Mouse (Mus musculus): Measurements from ENCODE around the gene Eif3a. TPM values are rescaled to one million over a fixed set of nuclear protein-coding genes. Genes with fewer than 3 reads are reported as not detected.

Gene Eif3a
- polyA plus RNA-seq, 1 experiment from 2014 or later, result 125 TPM

DNA sequence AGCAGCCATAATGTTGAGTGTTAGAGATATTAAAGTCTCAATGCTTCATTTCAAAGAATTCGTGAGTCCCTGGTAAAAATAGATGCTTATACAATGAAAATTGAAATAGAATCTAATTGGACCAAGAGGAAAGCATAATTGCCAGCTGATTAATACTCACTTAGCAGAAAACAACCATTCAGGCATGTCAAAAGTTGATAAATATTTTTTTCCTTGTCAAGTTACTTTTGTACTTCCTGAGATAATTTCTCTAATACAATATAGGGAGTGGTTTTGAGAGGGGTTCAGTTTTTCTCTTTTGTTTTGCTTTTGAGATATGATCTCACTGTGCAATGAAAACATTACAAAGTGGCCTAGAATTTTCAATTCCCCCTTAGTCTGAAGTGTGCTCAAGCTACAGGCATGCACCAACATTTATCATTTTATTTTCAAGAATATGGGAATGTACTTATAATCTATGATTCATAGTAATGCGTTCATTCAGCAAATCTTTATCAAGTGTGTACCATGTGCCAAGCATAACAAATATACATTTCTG lies 2.8 kb upstream of the Eif3a start:
- no peaks in the 10 kb centered on the region for H3K27me3 ChIP-seq
- peaks cover 18% of the 10 kb centered on the region for H3K4me1 ChIP-seq
- 86% methylated on average over 2 of the region's 2 CpGs for WGBS
- H3K27ac ChIP-seq, result no peak overlapping the region
- H3K9me3 ChIP-seq (replicated peaks), result no peaks in the 10 kb centered on the region
- no peak overlapping the region for H3K4me3 ChIP-seq
- no peak overlapping the region for H3K4me2 ChIP-seq
- ATAC-seq, result no peak
- H3K9ac ChIP-seq, result no peak overlapping the region
- H3K36me3 ChIP-seq (ENCODE audit: poor library complexity, severe bottlenecking), result no peaks in the 10 kb centered on the region

DNA sequence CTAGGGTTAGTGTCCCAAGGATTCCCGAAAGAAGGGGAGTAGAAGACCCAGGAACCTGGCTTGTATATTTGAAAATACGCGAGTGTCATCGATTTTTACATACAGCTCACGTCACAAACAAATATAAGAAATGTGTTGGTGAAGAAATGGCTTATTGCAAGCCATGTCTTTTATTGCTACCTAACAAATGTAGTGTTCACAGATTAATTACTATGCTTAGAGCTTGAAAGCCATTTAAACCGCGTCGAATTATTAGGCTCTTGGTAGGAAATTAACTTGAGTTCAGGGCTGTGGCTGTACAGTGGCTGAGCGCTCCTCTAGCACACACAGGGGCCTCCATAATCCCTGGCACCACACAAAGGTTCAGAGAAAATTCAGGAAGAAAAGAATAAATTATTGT lies 706 bp upstream of the Eif3a start:
- 12% methylated on average over 9 of the region's 9 CpGs for WGBS
- H3K27ac ChIP-seq, result peak overlapping the region; percentile 96
- peak overlapping the region; percentile 67 for H3K4me2 ChIP-seq
- peak overlapping the region; percentile 100 for H3K9ac ChIP-seq
- H3K4me1 ChIP-seq, result peaks cover 31% of the 10 kb centered on the region
- H3K27me3 ChIP-seq, result no peaks in the 10 kb centered on the region
- H3K4me3 ChIP-seq, result peak overlapping the region; percentile 98
- H3K9me3 ChIP-seq (replicated peaks), result no peaks in the 10 kb centered on the region
- ATAC-seq, result 0 out of 2 replicates have a peak, but pooled peaks have one; percentile 11
- no peaks in the 10 kb centered on the region for H3K36me3 ChIP-seq (ENCODE audit: poor library complexity, severe bottlenecking)

GRCm38 (mm10) chr19:60789919-60790506 lies 445 bp downstream of the Eif3a start:
- Histone ChIP-seq H3K9me3 (replicated peaks) (no peaks in the 10 kb centered on the region), H3K4me3 (peak overlapping the region; percentile 98), H3K9ac (peak overlapping the region; percentile 100), H3K36me3 (ENCODE audit: poor library complexity, severe bottlenecking) (no peaks in the 10 kb centered on the region), H3K4me1 (peaks cover 36% of the 10 kb centered on the region), H3K4me2 (peak overlapping the region; percentile 67), H3K27ac (peak overlapping the region; percentile 96), H3K27me3 (no peaks in the 10 kb centered on the region)
- 1% methylated on average over 56 of the region's 60 CpGs for WGBS
- peak; percentile 80; the same call in 1 of the 2 replicates for ATAC-seq

- Histone ChIP-seq H3K4me3 (peak overlapping the region; percentile 98), H3K36me3 (ENCODE audit: poor library complexity, severe bottlenecking) (no peaks in the 10 kb centered on the region), H3K27ac (0 out of 2 replicates have a peak overlapping the region, but pooled peaks have one; percentile 96), H3K4me2 (peak overlapping the region; percentile 67), H3K27me3 (no peaks in the 10 kb centered on the region), H3K4me1 (peaks cover 39% of the 10 kb centered on the region), H3K9me3 (replicated peaks) (no peaks in the 10 kb centered on the region), H3K9ac (peak overlapping the region; percentile 100)
- 2% methylated on average over 7 of the region's 7 CpGs for WGBS
- no peak for ATAC-seq
Measured at GRCm38 (mm10) chr19:60789452-60789851, 1.0 kb downstream of the Eif3a start.

DNA sequence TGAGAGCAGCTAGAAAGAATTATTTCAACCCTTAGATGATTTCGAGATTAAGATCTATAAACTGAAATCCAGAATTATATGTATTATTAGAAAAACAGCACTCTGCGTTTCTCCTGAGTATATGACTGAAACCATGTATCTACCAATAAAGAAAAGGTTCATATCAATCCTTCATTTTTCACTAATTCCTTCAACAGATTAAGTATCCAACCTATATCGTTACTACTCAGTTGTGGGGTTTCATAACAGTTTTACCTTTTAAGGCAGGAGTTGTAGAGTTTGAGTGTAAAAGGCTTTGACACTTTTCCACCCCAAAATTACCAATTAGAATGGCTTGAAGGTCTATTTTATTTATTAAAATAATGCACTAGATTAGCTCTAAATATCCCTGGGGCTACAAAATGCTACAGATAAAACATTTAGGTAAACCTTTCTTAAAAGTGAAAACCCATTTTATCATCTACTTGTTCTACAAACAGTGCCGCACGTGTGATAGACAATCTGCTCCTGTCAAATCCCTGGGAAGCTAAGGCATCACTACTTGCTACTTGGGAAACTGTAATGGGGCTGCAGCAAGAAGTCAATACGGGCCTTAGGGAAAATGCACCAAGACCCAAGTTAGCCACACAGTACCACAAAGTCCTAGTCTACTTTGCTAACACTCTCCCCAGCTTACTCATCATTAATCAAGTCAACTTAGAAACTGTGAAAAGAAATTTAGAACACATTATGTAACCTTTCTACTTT lies 2.1 kb downstream of the Eif3a start:
- H3K9ac ChIP-seq, result peak overlapping the region; percentile 43; the same call in 1 of the 2 replicates
- no peak overlapping the region for H3K27ac ChIP-seq
- 54% methylated on average over 6 of the region's 6 CpGs for WGBS
- H3K36me3 ChIP-seq (ENCODE audit: poor library complexity, severe bottlenecking), result no peaks in the 10 kb centered on the region
- peak overlapping the region; percentile 59 for H3K4me2 ChIP-seq
- no peaks in the 10 kb centered on the region for H3K27me3 ChIP-seq
- H3K9me3 ChIP-seq (replicated peaks), result no peaks in the 10 kb centered on the region
- H3K4me1 ChIP-seq, result peaks cover 44% of the 10 kb centered on the region
- ATAC-seq, result no peak
- peak overlapping the region; percentile 98 for H3K4me3 ChIP-seq

DNA sequence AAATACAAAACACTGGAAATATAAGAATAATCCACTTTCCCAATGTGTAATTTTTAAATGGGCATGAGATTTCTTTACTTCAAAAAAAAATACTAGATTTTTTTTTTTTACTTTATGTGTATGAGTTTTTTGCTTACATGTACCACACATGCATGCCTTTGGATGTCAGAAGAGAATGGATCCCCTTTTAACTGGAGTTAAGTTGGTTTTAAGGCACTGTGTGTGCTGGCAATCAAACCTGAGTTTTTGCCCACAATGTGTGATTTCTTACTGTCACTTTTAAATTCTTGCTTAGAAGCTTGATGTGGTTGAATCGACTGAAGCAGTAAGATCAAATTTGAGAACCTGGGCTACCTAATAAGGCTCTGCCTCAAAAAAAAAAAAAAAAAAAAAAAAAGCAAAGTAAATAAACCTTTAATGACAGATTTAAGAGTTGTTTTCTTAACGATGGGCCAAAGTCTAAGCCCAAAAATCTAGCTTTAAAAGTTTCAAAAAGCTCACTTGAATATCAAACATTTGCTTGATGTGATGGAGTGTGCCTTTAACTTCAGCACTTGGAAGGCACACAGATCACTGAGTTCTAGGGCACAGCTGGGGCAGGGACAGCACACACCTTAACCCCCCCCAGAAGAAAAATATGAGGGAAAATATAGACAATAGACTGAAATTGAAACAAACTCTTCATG lies 2.9 kb downstream of the Eif3a start:
- H3K4me3 ChIP-seq, result no peak overlapping the region
- H3K4me1 ChIP-seq, result peaks cover 44% of the 10 kb centered on the region
- H3K9ac ChIP-seq, result no peak overlapping the region
- no peaks in the 10 kb centered on the region for H3K27me3 ChIP-seq
- peak overlapping the region; percentile 42 for H3K4me2 ChIP-seq
- 67% methylated on average over 2 of the region's 2 CpGs for WGBS
- H3K36me3 ChIP-seq (ENCODE audit: poor library complexity, severe bottlenecking), result no peaks in the 10 kb centered on the region
- H3K27ac ChIP-seq, result no peak overlapping the region
- no peak for ATAC-seq
- H3K9me3 ChIP-seq (replicated peaks), result no peaks in the 10 kb centered on the region

GRCm38 (mm10) chr19:60784712-60785111 lies 5.7 kb downstream of the Eif3a start:
- H3K9me3 ChIP-seq (replicated peaks), result no peaks in the 10 kb centered on the region
- no peak overlapping the region for H3K4me3 ChIP-seq
- no peak overlapping the region for H3K27ac ChIP-seq
- no peaks in the 10 kb centered on the region for H3K27me3 ChIP-seq
- no peak overlapping the region for H3K9ac ChIP-seq
- H3K4me2 ChIP-seq, result no peak overlapping the region
- peaks cover 17% of the 10 kb centered on the region for H3K36me3 ChIP-seq (ENCODE audit: poor library complexity, severe bottlenecking)
- no peak for ATAC-seq
- WGBS, result 74% methylated on average over 1 of the region's 1 CpGs
- H3K4me1 ChIP-seq, result peaks cover 38% of the 10 kb centered on the region

DNA sequence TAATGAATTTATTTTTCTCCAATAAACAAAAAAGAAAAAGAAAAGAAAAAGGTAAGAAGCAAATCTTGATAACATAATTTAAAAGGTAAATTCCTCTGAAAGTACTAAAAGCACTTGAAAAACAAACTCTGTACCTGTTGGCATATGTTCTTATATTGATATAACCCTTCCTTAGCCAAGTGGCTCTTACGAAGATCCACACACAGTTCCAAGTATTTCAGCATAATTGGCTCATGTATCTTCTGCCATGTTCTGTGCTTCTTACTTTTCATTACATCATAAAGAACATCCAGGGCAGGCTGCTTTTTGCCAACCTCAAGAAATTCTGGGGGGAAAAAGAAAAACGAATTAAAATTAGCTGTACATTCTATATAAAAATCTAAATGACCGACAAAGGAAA lies 8.4 kb downstream of the Eif3a start:
- Histone ChIP-seq H3K4me3 (no peak overlapping the region), H3K27me3 (no peaks in the 10 kb centered on the region), H3K9me3 (replicated peaks) (no peaks in the 10 kb centered on the region), H3K4me1 (peaks cover 18% of the 10 kb centered on the region), H3K36me3 (ENCODE audit: poor library complexity, severe bottlenecking) (peaks cover 36% of the 10 kb centered on the region), H3K9ac (no peak overlapping the region), H3K27ac (no peak overlapping the region), H3K4me2 (no peak overlapping the region)
- WGBS, result 93% methylated on average over 3 of the region's 3 CpGs
- no peak for ATAC-seq

DNA sequence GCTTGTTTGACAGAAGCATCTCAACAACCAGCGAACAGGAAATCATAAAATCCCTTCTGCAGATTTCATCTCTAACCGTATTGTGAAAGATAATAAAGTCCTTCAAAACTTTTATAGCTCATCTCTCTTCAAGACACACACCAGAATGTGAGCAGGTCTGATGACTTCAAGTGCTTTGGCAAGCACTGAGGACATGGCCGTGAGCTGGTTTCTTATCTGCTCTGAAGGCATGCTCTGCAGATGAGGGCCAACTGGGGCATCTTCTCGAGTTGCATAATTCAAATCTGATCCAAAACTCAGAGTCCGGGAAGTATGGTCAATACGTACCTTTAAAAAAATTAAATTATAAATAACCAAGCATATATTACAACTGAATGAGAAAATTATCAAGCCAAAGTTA lies 17.1 kb downstream of the Eif3a start:
- H3K27ac ChIP-seq, result no peak overlapping the region
- H3K9me3 ChIP-seq (replicated peaks), result no peaks in the 10 kb centered on the region
- no peak for ATAC-seq
- no peaks in the 10 kb centered on the region for H3K27me3 ChIP-seq
- H3K4me1 ChIP-seq, result no peaks in the 10 kb centered on the region
- peaks cover 83% of the 10 kb centered on the region for H3K36me3 ChIP-seq (ENCODE audit: poor library complexity, severe bottlenecking)
- H3K9ac ChIP-seq, result no peak overlapping the region
- no peak overlapping the region for H3K4me2 ChIP-seq
- no peak overlapping the region for H3K4me3 ChIP-seq
- WGBS, result 94% methylated on average over 6 of the region's 6 CpGs

DNA sequence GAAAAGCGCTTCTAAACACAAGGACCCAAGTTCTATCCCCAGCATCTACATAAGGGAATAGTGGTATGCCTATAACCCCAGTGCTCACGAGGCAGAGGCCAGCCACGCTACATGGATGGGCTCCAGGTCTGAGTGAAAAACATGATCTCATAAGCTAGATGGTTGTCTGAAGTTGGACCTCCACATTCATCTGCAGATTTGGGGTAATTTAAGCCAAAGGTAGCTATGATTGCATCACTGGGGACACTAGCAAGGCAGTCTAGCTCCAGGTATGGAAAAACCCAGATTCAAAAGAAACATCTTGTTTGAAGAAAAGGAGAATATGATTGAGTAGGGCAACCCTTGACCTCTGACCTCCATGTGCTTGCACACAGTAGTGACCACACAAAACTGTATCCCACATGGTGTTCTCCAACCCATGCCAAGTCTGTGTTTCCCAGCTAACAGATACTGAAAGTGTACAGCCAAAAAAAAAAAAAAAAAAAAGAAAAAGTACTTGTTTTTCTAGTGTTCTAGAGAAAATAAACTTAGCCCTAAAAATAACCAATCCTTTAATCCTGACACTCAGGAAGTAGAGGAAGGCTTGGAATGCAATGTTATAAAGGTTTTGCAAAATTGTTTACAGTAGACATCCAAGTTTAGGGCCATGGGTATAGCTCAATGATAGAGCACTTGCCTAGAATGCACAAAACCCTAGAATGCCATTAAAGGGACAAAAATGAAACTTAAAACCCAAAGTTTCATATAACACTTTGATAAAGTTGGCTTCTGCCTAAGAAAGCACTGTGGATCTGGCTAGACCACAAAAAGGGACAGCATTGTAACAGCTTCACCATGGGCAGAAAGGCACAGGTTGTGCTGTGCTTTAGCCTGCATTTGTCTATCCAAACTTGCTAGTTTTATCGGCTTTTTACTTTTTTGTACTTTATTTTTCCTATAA lies 31.3 kb downstream of the Eif3a start:
- H3K36me3 ChIP-seq (ENCODE audit: poor library complexity, severe bottlenecking), result peaks cover 31% of the 10 kb centered on the region
- H3K4me1 ChIP-seq, result peaks cover 20% of the 10 kb centered on the region
- H3K4me3 ChIP-seq, result no peak overlapping the region
- peaks cover 10% of the 10 kb centered on the region; the same call in 1 of the 2 replicates for H3K27me3 ChIP-seq
- no peak overlapping the region for H3K9ac ChIP-seq
- no peak for ATAC-seq
- no peaks in the 10 kb centered on the region for H3K9me3 ChIP-seq (replicated peaks)
- WGBS, result 74% methylated on average over 4 of the region's 4 CpGs
- H3K27ac ChIP-seq, result no peak overlapping the region
- H3K4me2 ChIP-seq, result no peak overlapping the region

DNA sequence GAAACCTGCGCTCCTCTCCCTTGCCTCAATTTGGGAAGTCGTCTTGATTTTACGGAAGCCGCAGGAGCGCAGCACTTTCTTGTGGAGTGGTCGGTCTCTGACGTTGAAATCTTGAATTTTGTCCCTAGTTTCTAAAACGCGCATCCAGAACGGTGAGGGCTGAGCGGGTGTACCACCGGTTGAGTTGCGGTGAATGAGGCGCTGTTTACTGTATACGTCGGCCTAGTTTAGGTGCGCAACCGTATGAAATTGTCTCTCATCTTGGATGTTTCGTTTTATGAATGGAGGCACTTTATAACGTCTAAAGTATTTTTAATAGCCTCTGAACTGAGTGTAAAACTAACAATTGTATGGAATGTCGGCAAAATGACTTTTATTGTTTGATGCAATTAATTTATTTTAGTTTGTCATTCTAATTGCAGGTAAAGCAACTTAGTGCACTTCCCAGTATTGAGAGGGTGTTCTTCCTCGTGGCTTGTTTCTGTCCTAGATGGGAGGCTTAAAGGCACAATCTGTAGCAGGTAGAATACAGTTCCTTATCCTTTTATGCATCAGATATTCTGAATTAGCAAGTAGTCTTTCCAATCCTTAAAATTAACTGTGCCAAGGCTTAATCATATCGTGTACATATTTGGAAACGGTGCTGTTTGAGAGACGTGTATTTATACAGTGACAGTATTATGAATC lies 33.2 kb downstream of the Eif3a start:
- Histone ChIP-seq H3K9me3 (replicated peaks) (no peaks in the 10 kb centered on the region), H3K4me2 (peak overlapping the region; percentile 82), H3K27me3 (peaks cover 14% of the 10 kb centered on the region; the same call in 1 of the 2 replicates), H3K36me3 (ENCODE audit: poor library complexity, severe bottlenecking) (peaks cover 13% of the 10 kb centered on the region), H3K4me3 (peak overlapping the region; percentile 77), H3K4me1 (peaks cover 20% of the 10 kb centered on the region), H3K27ac (no peak overlapping the region), H3K9ac (peak overlapping the region; percentile 83)
- ATAC-seq, result no peak
- WGBS, result 5% methylated on average over 25 of the region's 25 CpGs
